Mouse (Mus musculus): ENCODE measurements at regions not wholly inside any gene's neighbourhood (a gene's known extent, or its start where the extent isn't known, plus 50 kb on each side); places are given as distances from the start of the nearest gene placed in this dataset.

DNA sequence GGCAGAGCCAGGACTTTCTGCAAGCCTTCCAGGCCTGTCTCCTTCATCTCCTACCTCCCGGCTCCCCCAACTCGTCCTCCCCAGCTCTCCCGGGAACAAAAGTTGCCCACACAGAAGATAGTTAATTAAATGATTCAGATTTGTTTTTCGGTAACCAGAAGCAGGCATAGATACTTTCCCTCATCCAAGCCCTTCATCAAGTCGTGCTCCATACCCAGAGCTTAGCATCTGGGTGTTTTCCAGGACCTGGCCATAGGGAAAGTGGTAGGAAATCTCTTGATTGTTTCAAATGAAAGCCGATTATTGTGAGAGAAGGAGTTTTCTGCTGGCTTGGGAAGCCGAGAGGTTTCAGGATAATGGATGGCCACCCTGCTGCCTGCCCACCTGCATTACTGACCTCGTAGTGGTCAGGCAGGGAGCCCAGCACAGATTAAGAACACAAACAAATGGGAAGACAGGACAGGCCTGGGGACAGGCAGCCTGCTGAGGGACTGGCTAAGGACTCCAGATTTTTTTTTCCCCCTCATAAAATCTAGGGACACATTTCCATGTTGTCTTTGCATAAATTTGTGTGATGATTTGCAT is 142.2 kb upstream of the Cadm1 start:
- in situ Hi-C loops (cut with MboI, MseI), result no loop called here

DNA sequence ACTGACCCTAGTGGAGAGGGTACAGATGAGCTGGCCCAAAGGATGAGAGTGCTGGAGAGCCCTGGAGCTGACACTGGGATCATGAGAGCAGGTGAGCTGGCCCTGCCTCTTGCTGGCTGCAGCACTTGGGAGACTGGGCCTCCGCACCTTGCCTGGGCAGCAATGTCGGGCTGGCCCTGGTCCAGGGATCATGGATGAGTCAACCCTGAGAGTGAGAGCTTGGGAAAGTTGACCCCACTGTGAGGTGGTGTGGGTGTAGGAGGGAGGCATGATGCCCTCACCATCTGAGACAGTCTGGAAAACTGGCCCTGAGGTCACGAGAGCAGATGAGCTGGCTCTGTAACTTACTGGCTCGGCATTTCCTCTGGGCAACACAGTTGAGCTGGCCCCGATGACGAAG is 140.1 kb upstream of the Cadm1 start:
- in situ Hi-C loops (cut with MboI, MseI), result no loop called here

GRCm38 (mm10) chr9:47391669-47392068 is 138.3 kb upstream of the Cadm1 start:
- in situ Hi-C loops (cut with MboI, MseI), result no loop called here

- in situ Hi-C loops (cut with MboI, MseI), result no loop called here
These were observed 130.4 kb upstream of the Cadm1 start for GRCm38 (mm10) chr9:47399598-47399997.

GRCm38 (mm10) chr9:47400117-47400823 is 129.7 kb upstream of the Cadm1 start:
- in situ Hi-C loops (cut with MboI, MseI), result no loop called here

- in situ Hi-C loops (cut with MboI, MseI), result no loop called here
These were observed 128.5 kb upstream of the Cadm1 start for GRCm38 (mm10) chr9:47401511-47401910.

DNA sequence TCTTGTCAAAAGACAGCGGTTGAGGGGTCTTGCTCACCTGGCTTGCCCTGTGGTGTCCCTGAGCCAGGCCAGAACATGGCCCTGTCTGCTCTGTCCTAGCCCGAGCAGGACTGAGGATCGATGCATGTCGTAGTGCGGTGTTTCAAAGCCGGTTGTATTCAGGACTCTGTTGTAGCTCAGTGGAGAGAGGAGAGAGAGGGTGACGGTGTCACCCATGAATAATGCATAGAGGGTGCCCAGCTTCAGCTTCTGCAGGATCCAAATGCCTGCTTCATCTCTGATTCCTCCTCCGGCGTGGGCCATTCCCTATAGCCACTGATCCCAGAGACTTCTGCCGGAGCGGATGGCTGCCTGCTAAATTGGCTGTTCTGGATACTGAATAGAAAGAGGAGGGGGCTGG is 126.7 kb upstream of the Cadm1 start:
- in situ Hi-C loops (cut with MboI, MseI), result no loop called here

DNA sequence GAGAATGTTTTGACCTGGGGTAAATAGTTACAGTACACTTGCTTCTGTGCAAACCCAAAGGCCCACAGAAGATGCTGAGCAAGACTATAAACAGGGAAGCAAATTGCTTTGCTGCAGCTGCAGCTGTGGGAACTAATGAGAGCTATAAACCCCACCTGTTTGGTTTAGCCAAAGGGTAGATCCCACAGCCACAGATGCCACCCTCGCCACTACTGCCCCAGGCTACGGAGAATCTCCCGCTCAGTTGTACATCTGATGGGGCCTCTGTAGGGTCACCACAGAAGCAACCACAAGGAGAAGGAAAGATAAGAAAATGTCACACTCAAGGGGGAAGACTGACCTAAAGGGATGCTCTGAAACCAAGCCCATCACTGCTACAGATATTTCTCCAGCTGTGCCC is 125.2 kb upstream of the Cadm1 start:
- in situ Hi-C loops (cut with MboI, MseI), result no loop called here

DNA sequence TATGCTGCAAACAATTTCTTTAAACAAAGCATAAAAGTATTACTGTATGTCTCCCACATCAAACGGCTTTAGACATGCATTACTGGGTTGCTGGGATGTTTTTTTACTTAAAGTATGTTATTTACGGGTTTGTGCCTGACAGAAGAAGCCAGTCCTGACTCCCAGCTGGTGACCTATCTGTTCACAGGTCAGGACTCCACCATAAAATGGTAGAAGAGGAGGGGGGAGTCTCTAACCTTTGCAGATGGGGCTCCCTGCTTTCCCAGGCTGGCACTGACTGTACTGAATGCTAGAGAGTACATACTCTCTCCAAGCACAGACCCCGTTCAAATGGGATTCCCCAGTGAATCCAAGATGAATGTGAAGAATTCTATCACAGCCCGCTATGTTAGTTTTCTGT is 124.4 kb upstream of the Cadm1 start:
- in situ Hi-C loops (cut with MboI, MseI), result no loop called here

GRCm38 (mm10) chr9:47407007-47407670 is 122.8 kb upstream of the Cadm1 start:
- in situ Hi-C loops (cut with MboI, MseI), result no loop called here

DNA sequence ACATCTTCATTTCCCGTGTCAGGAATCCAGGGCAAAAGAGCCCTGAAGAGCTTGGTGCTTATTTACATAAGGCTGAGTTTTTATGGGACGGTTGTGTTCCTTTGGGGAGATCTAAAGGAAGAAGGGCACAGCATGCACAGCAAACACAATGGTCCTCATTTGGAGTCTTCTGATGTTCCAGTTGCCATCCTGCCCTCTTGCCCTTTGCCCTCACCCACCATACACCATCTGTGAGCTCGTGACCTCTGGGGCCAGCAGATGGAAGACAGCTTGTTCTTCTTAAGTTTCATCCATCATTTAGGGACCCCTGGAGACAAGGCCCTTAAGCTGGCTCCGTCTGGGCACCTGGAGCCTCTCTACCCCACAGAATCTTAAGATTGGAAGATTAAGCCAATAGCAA is 121.9 kb upstream of the Cadm1 start:
- in situ Hi-C loops (cut with MboI, MseI), result no loop called here

DNA sequence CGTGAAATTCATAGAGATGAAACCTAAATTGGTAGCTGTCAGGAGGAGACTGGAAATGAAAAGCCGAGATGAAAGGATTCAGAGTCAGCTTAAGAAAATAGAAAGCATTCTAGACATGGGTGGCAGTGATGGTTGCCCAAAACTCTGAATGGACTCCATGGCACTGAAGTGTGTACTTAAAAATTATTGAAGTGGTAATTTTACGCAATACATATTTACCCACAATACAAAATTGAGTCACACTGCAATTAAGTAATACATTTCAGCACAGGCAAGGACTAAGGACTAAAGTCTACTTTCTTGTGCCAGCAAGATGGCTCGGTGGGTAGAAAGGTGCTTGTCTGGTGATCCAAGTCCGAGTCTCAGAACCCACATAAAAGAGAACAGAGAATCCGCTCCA is 120.4 kb upstream of the Cadm1 start:
- in situ Hi-C loops (cut with MboI, MseI), result no loop called here

- in situ Hi-C loops (cut with MboI, MseI), result no loop called here
These were observed 117.2 kb upstream of the Cadm1 start for GRCm38 (mm10) chr9:47412786-47413185.

GRCm38 (mm10) chr9:47414350-47414988 is 115.5 kb upstream of the Cadm1 start:
- in situ Hi-C loops (cut with MboI, MseI), result no loop called here

- in situ Hi-C loops (cut with MboI, MseI), result no loop called here
These were observed 107.8 kb upstream of the Cadm1 start for GRCm38 (mm10) chr9:47422151-47422599.

- in situ Hi-C loops (cut with MboI, MseI), result no loop called here
These were observed 107.1 kb upstream of the Cadm1 start for GRCm38 (mm10) chr9:47422741-47423461.

- in situ Hi-C loops (cut with MboI, MseI), result no loop called here
These were observed 106.5 kb upstream of the Cadm1 start for GRCm38 (mm10) chr9:47423462-47423832.

DNA sequence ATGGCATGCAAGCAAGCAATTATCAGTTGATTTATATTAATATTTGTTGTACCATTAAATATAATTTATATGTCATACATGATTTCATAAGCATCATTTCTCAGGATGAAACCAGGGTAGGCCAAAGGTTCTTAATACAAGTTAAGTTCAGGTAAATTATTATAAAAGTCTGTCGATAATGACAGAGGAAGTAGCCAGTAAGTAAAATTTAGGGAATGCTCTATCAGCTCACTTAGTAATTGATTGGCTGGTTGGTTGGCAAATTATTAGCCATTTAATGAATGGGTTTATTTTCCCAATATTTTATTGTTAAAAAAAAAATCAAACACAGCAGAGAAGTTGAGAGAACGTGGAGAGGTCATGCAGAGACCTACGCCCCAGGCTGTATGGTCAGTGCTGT is 105.8 kb upstream of the Cadm1 start:
- in situ Hi-C loops (cut with MboI, MseI), result no loop called here

DNA sequence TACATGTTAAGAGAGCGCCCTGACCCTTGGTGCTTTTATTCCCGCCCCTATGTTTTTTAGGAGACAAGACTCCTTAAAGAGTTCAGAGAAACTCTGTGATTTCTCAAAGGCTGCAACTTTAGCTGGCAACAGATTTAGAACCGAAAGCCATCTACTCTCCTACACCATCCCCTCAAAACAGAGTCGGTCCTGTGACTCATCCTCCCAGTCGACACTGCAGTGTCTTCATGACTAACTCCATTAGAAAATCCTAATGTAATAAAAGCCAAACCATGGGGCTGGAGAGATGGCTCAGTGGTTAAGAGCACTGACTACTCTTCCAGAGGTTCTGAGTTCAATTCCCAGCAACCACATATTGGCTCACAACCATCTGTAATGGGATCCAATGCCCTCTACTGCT is 103.3 kb upstream of the Cadm1 start:
- in situ Hi-C loops (cut with MboI, MseI), result no loop called here

- in situ Hi-C loops (cut with MboI, MseI), result no loop called here
These were observed 101.1 kb upstream of the Cadm1 start for GRCm38 (mm10) chr9:47428710-47429341.

GRCm38 (mm10) chr9:47429691-47430090 is 100.3 kb upstream of the Cadm1 start:
- in situ Hi-C loops (cut with MboI, MseI), result no loop called here

GRCm38 (mm10) chr9:47432715-47433114 is 97.3 kb upstream of the Cadm1 start:
- in situ Hi-C loops (cut with MboI, MseI), result no loop called here
